Mouse (Mus musculus): Measurements from ENCODE around the gene Cyb561.

- TF ChIP-seq POLR2A (IDR thresholded peaks at IDR 0.05; ENCODE audit: borderline replicate concordance, insufficient read depth, low read length) (no peak), CTCF (IDR thresholded peaks at IDR 0.05; ENCODE audit: borderline replicate concordance, insufficient read depth, low read depth, low read length) (peak; percentile 52)
Observed at GRCm38 (mm10) chr11:105969516-105969915, 16.4 kb upstream of the Cyb561 start.

All from cerebellum, adult 2 months (tissue).